Mouse (Mus musculus): ENCODE data around the gene Eprs.
"Not testable (repeated sequence)": the region's sequence is repeated elsewhere in the genome, so short reads cannot be mapped to it uniquely, and the experiment has no call there.

Eprs gene

DNA sequence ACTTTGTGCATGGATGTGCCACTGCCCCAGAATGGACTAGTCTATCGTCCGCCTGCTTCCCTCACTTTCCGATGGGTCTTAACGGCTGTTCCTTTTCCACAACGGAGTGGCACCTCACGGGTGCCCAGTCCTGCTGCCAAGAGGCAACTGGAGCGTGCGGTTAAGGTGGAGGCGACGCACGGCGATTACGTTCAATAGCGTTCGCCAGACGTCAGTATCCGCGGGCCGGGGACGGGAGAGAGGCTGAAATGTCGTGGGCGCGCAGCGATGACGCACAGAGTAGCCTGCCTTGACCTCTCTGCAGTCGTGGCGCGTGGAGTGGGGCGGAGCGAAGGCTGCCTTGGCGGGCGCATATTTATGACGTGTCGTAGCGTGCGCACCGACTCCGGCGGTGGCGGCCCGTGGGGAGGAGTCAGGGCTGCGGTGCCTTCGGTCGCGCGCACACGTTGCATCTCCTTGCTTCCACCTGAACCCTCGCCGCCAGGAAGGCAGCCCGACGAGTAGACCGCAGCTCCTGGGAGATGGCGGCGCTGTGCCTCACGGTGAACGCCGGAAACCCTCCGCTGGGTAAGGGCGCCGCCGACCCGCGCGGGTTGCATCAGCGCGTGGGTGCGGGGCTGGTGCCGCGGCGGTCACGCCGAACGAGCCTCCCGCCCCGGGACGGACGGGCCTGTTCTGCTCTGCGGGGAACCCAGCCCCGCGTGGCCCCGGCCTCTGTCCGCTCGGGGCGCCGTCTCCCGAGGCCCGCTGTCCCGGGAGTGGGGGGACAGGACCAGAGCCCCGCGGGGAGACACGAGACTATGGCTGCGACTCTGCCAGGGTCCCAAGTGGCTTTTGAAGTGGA lies at the start of gene Eprs:
Gene Eprs (plus strand): TSS at position 368 of the 844 bp plus-strand sequence.
- DNase-seq (ENCODE audit: low read depth, low spot score) = peak; percentile 98

GRCm38 (mm10) chr1:185314546-185314945 lies 48.3 kb upstream of the Eprs start:
- no peak for DNase-seq (ENCODE audit: low read depth, low spot score)

DNA sequence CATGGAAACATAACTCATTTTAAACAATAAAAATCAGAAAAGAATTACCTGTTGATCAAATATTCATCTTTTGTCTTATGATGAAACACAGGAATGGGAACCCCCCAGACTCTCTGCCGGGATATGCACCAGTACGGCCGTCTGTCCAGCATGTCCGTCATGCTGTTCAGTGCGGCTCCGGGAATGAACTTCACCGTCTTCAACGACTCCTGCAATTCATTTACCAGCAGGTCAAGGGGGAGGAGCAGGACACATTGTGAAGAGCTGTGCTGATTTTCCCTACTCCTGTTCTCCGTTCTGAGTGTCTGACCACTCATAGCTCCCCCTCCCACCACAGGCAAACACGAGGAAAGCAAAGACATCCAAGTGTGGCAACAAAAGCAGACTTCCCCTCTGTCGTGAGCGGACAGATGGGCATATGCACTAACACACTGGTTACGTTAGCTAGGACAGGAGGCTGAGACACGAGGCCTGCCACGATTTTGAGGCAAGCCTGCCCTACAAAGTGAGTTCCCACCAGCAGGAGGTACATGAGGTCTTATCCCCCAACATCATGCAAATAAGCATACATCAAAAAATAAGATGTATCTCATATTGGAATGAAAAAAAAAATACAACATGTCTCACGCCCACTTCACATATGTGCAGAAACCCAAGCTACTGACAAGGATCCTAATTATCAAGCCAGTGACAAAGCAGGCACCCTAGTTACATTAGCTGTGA lies 46.8 kb upstream of the Eprs start:
- no peak for DNase-seq (ENCODE audit: low read depth, low spot score)

DNA sequence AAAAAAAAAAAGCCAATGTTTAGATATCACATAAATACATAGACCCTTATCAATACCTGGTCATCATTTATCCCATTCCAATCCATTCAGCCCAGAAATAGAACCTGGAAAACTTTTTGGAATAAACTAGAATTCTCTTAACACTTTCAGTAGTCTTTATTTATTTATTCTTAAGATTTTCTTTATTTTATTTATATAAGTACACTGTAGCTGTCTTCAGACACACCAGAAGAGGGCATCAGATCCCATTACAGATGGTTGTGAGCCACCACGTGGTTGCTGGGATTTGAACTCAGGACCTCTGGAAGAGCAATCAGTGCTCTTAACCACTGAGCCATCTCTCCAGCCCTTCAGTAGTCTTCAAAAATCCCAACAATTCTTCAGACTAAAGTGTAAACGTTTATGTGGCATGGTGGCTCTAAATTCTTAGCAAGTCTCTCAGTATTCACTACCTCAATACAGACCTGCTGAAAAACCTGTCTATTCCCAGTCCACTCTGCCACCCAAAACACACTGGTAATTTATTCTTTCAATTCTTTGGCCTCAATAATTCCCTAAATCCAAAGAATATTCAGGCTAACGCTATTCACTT lies 35.0 kb upstream of the Eprs start:
- DNase-seq (ENCODE audit: low read depth, low spot score) = not testable (repeated sequence)

DNA sequence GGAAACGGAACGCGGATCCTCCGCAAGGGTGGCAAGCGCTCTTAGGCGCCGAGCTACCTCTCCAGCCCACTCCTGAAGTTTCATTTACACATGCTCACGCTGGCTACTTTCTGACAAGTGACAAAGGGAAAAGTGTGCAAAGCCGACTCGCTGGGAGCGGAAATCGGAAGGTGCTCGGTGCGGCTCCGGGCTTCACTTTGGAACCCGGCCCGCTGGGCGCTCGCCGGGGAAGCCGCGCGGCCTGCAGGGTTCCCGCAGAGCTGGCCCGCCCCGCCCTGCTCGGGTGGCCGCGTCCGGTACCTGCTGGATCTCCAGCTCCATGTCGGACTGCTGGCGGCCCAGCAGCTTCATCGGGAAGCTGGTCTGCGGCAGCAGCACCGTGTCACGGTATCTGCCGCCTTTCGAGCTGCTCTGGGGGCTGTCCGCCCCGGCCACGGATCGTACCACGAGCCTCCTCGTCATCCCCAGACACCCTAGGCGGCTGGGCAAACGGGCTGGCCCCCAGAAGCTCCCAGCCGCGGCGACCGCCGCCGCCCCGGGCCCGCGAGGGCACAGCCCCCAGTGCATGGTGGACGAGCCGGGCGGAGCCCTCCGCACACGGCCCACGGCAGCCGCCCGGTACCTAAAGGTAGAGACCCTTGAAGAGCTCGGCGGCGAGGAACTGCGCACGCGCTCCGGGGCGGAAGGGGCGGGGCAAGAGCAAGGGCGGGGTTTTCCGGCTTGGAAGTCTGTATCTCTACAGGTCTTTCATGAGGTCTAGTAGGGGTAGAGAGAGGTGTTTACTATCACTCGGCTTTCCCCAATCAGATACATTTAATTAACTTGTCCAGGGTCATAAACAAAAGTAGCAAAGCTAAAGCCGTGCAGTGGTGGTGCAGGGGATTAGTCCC lies 33.9 kb upstream of the Eprs start, which contains the start of gene Iars2:
Gene Iars2 (minus strand): TSS at position 676 of the 890 bp plus-strand sequence.
- DNase-seq (ENCODE audit: low read depth, low spot score) = peak; percentile 70

DNA sequence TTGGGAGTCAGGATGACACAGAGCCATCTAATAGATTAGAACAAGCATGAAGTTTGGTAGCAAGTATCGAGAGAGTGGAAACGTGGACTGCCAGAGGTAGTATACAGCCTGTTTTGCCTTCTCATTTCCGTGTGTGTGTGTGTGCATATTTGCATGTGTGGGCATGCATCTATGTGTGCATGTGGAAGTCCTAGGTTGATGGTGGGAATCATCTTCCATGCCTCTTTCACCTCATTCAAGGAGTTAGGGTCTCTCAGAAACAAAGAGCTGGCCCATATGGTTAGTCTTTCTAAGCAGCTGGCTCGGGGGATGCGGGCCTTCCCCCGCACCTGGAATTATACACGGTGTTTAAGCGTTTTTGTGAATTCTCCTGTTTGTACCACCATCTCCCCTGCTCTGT lies 33.0 kb upstream of the Eprs start:
- no peak for DNase-seq (ENCODE audit: low read depth, low spot score)

DNA sequence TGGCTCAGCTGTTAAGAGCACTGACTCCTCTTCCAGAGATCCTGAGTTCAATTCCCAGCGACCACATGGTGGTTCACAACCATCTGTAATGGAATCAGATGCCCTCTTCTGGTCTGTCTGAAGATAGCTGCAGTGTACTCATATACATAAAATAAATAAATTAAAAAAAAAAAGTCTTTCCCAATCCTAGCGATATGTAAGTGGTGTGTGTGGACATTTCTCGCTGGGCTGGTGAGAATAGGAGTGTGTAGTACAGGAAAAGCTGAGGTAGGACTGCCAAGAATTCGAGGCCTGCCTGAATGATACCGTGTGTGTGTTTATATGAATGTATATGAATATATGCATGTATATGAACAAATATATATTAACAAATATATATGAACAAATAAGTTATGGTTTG lies 31.5 kb upstream of the Eprs start:
- DNase-seq (ENCODE audit: low read depth, low spot score) = no peak

DNA sequence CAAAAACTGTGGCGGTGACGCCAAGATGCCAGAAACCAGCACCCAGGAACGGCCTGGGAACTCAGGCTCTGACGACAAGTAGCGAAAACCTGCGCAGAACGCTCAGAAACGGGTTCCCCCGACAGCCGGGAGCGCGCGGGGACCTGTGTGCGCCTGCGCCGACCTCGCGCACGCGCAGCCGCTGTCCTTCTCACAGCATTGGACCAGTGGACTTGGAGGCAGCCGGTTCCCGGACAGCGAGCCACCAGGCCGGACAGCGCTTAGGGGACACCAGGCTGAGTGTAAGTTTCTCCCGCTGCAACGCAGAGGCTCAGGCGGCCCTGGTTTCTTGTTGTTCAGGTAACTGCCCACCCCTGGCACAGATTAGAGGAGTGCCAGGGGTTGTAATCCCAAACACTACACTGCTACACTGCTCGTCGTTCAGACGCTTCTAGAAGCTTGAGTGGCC lies 30.8 kb upstream of the Eprs start, which contains the start of gene Bpnt1:
Gene Bpnt1 (plus strand): TSS at position 167 of the 448 bp plus-strand sequence.
- peak; percentile 68 for DNase-seq (ENCODE audit: low read depth, low spot score)

GRCm38 (mm10) chr1:185333651-185334050 lies 29.2 kb upstream of the Eprs start:
- DNase-seq (ENCODE audit: low read depth, low spot score) = no peak

DNA sequence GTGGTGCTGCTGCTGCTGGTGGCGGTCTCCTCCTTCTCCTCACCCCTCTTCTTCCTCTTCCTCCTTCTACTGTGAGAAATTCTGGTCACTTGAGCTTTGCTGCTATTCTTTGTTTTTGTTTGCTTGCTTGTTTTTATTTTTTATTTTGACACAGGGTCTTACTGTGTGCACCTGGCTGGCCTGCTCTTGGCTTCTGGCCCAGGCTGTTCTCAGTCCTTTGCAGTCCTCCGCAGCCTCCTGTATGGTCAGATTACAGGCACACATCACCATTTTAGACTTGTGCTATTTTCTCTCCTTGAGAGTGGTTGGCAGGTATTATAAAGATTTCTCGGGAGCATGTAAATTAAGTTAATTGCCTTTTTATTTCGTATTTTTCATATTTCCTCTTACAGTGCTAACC lies 28.7 kb upstream of the Eprs start:
- no peak for DNase-seq (ENCODE audit: low read depth, low spot score)

DNA sequence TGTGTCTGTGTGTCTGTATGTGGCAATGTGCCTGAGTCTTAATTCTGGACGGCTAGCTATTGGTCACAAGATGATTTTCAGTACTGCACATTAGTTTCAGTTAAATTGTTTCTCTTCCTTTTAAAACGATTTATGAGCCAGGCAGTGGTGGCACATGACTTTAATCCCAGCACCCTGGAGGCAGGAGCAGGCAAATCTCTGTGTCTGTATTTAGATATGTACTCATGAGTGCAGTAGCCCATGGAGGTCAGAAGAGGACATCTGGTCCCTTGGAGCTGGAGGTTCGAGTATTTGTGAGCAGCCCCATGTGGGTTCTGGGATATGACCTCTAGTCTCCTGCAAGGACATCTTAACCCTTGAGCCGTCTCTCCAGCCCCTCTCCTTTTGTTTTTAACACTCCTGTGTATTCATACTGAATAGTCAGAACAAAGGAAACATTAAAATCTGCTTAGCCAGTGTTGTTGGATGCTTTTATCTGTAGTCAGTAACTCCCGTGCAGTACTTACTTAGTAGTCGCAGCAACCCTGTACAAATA lies 27.5 kb upstream of the Eprs start:
- no peak for DNase-seq (ENCODE audit: low read depth, low spot score)

- DNase-seq (ENCODE audit: low read depth, low spot score) = no peak
Observed at GRCm38 (mm10) chr1:185336535-185336934, 26.3 kb upstream of the Eprs start.

DNA sequence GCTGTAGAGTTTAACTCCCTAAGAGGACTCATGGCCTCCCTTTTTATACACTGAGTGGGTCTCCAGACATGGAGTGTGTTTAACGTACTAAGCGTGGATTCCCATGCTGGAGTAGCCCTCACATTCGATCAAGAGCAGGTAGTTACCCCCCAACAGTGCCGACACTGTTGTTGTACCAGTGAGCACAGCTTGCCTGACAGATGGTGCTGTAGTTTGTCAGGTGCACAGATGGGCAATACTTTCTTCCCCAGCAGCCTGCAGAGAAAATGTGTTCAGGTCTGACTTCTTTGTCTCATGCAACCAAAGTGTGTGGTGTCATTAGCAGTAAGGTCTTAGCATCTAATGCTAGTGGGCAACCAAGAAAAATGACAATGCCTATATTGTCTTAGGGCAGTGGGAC lies 20.4 kb upstream of the Eprs start:
- no peak for DNase-seq (ENCODE audit: low read depth, low spot score)

GRCm38 (mm10) chr1:185343422-185343821 lies 19.4 kb upstream of the Eprs start:
- DNase-seq (ENCODE audit: low read depth, low spot score) = no peak

DNA sequence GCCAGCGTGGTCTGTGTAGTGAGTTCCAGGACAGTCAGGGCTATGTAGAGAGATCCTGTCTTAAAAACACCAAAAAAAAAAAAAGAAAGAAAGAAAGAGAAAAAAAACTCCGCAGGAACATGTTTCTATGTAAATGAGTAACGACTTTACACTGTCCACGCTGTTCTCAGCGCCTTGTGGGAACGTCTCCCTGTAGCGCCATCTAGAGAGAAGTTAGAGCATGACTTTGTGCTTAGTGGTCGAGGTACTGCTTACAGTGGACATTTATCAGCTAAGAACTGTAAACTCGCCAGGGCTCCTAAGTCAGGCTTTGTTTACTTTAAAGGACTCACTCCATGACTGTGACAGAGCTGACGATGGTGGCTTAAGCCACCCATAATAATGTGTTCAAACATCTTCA lies 16.7 kb upstream of the Eprs start:
- no peak for DNase-seq (ENCODE audit: low read depth, low spot score)

GRCm38 (mm10) chr1:185349741-185350140 lies 13.1 kb upstream of the Eprs start:
- no peak for DNase-seq (ENCODE audit: low read depth, low spot score)

DNA sequence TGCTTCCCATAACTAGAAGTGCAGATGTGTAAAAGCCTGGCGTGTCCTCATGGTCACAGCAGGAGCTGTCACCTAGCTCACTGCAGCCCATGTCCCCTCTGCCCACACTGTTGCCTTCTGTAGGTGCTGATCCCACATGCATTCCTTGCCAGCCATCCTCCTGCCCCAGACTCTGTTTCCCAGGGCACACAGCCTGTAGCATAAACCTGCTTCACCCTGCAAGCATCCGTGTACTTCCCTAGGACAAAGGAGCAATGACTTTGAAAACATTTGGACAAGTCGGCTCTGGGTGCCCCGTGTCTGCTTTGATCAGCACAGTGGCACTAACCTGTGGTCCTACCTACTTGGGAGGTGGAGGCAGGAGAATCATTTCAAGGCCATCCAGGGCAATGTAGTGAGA lies 12.2 kb upstream of the Eprs start:
- DNase-seq (ENCODE audit: low read depth, low spot score) = no peak

GRCm38 (mm10) chr1:185352151-185352550 lies 10.7 kb upstream of the Eprs start:
- DNase-seq (ENCODE audit: low read depth, low spot score) = no peak

- DNase-seq (ENCODE audit: low read depth, low spot score) = no peak
Observed at GRCm38 (mm10) chr1:185353351-185353750, 9.5 kb upstream of the Eprs start.

GRCm38 (mm10) chr1:185354731-185355130 lies 8.1 kb upstream of the Eprs start:
- no peak for DNase-seq (ENCODE audit: low read depth, low spot score)

GRCm38 (mm10) chr1:185356246-185356645 lies 6.6 kb upstream of the Eprs start:
- DNase-seq (ENCODE audit: low read depth, low spot score) = no peak
